Mouse (Mus musculus): ENCODE data around the gene Abcc1. TPM values are rescaled to one million over a fixed set of nuclear protein-coding genes. Genes with fewer than 3 reads are reported as not detected.

Gene Abcc1
- total RNA-seq (2021): 10 to 100 TPM; 25.2 to 27.0 TPM
- long read RNA-seq, experiment 1, full-length matches to known transcripts: 5 of 14 reads
- long read RNA-seq, experiment 1, partial matches to known transcripts: 8 of 14 reads
- long read RNA-seq, experiment 1, other reads (novel, unspliced or antisense): 1 of 14 reads
- long read RNA-seq, experiment 2, full-length matches to known transcripts: 10 of 22 reads
- long read RNA-seq, experiment 2, partial matches to known transcripts: 10 of 22 reads
- long read RNA-seq, experiment 2, other reads (novel, unspliced or antisense): 2 of 22 reads

- intact Hi-C loops (cut with DNase I): no loop called here
- peak; percentile 82 to 84 for DNase-seq
These were observed at the start of gene Abcc1 for GRCm38 (mm10) chr16:14361362-14362098. Abcc1 (plus strand) TSS chr16:14361558.

GRCm38 (mm10) chr16:14312914-14313313 is 48.4 kb upstream of the Abcc1 start:
- intact Hi-C loops (cut with DNase I): loop anchor here (5.0 to 10.0 kb wide), 2 partner anchors 134 to 408 kb away; partner anchors contain the start of genes Mpv17l and Pdxdc1
- no peak for DNase-seq

GRCm38 (mm10) chr16:14316884-14317876 is 44.2 kb upstream of the Abcc1 start, which contains the start of gene Fopnl:
Fopnl (minus strand) TSS chr16:14317405.
- intact Hi-C loops (cut with DNase I): loop anchor here (10.0 kb wide), 1 partner anchor 412 kb away; the partner anchor contains the start of genes Mpv17l and Pdxdc1
- DNase-seq: peak; percentile 97 to 98

- intact Hi-C loops (cut with DNase I): loop anchor here (2.0 to 10.0 kb wide), 2 partner anchors 37 to 415 kb away; partner anchors contain the start of genes Mpv17l and Pdxdc1
These were observed 41.7 kb upstream of the Abcc1 start for GRCm38 (mm10) chr16:14319681-14320080.

GRCm38 (mm10) chr16:14320494-14320893 is 40.9 kb upstream of the Abcc1 start:
- no peak for DNase-seq
- intact Hi-C loops (cut with DNase I): no loop called here

More at GRCm38 (mm10) chr16:14319681-14320080, 41.7 kb upstream of the Abcc1 start:
- no peak for DNase-seq

GRCm38 (mm10) chr16:14328156-14328555 is 33.2 kb upstream of the Abcc1 start:
- intact Hi-C loops (cut with DNase I): no loop called here
- no peak for DNase-seq

- intact Hi-C loops (cut with DNase I): no loop called here
- no peak for DNase-seq
These were observed 16.4 kb upstream of the Abcc1 start for GRCm38 (mm10) chr16:14344967-14345366.

GRCm38 (mm10) chr16:14351571-14351970 is 9.8 kb upstream of the Abcc1 start:
- intact Hi-C loops (cut with DNase I): no loop called here
- DNase-seq: no peak

- intact Hi-C loops (cut with DNase I): no loop called here
- DNase-seq: no peak
These were observed 9.1 kb upstream of the Abcc1 start for GRCm38 (mm10) chr16:14352234-14352633.

- intact Hi-C loops (cut with DNase I): no loop called here
- DNase-seq: no peak
These were observed 8.7 kb upstream of the Abcc1 start for GRCm38 (mm10) chr16:14352663-14353062.

- intact Hi-C loops (cut with DNase I): loop anchor here (2.0 kb wide), 1 partner anchor 39 kb away; no protein-coding TSS in a partner anchor
- no peak for DNase-seq
These were observed 3.5 kb upstream of the Abcc1 start for GRCm38 (mm10) chr16:14357859-14358258.

GRCm38 (mm10) chr16:14358531-14358930 is 2.8 kb upstream of the Abcc1 start:
- no peak for DNase-seq
- intact Hi-C loops (cut with DNase I): no loop called here

GRCm38 (mm10) chr16:14360931-14361330 is 427 bp upstream of the Abcc1 start:
- intact Hi-C loops (cut with DNase I): no loop called here

GRCm38 (mm10) chr16:14362099-14362820 is 902 bp downstream of the Abcc1 start:
- intact Hi-C loops (cut with DNase I): no loop called here
- DNase-seq: no peak

More at GRCm38 (mm10) chr16:14360931-14361330, 427 bp upstream of the Abcc1 start:
- DNase-seq: no peak

GRCm38 (mm10) chr16:14363496-14363895 is 2.1 kb downstream of the Abcc1 start:
- DNase-seq: no peak
- intact Hi-C loops (cut with DNase I): no loop called here

- intact Hi-C loops (cut with DNase I): no loop called here
These were observed 2.7 kb downstream of the Abcc1 start for GRCm38 (mm10) chr16:14364066-14364465.

GRCm38 (mm10) chr16:14365457-14365856 is 4.1 kb downstream of the Abcc1 start:
- intact Hi-C loops (cut with DNase I): no loop called here
- DNase-seq: no peak

More at GRCm38 (mm10) chr16:14364066-14364465, 2.7 kb downstream of the Abcc1 start:
- no peak for DNase-seq

- no peak for DNase-seq
- intact Hi-C loops (cut with DNase I): no loop called here
These were observed 4.7 kb downstream of the Abcc1 start for GRCm38 (mm10) chr16:14366017-14366416.

GRCm38 (mm10) chr16:14371367-14371766 is 10.0 kb downstream of the Abcc1 start:
- intact Hi-C loops (cut with DNase I): no loop called here
- peak; percentile 41 to 59 for DNase-seq

All from heart, postnatal 14 days (tissue).